Mouse (Mus musculus) bone marrow macrophage, adult 2 months (primary cell): ENCODE measurements around the gene Rnf151.

Source experiments
- CTCF ChIP-seq: IDR thresholded peaks from 2 replicates; pipeline ENCODE4 v1.5.1; 2012; ENCODE audit warnings: low read depth, mild to moderate bottlenecking, low read length, moderate library complexity
- POLR2A ChIP-seq: IDR thresholded peaks from 2 replicates; pipeline ENCODE4 v1.6.1; 2012; ENCODE audit warnings: mild to moderate bottlenecking, low read depth, low read length, borderline replicate concordance

GRCm38 (mm10) chr17:24729067-24729466, 11.2 kb upstream of the Rnf151 start:
- no peak for TF ChIP-seq CTCF
- TF ChIP-seq POLR2A: no peak
